Mouse (Mus musculus) kidney, embryonic 15.5 days (tissue): ENCODE measurements around the gene Ufsp1. TPM values are rescaled to one million over a fixed set of nuclear protein-coding genes. Genes with fewer than 3 reads are reported as not detected.
"Not testable (repeated sequence)": the region's sequence is repeated elsewhere in the genome, so short reads cannot be mapped to it uniquely, and the experiment has no call there.

Experiments
- ATAC-seq: fragments of 200-750 bp; cut with Nextera tagmentation; replicated peaks from 2 replicates; pipeline ENCODE4 v1.8.0; 2017; ENCODE audit warnings: moderate TSS enrichment; ENCODE audit not compliant: low FRiP score
- H3K27ac ChIP-seq: fragments of 300-500 bp; sonication (generic); 2 replicates; pipeline ENCODE4 v1.5.1; 2015; ENCODE audit warnings: mild to moderate bottlenecking, inconsistent platforms
- H3K27me3 ChIP-seq: fragments of 300-500 bp; sonication (generic); 2 replicates; pipeline ENCODE4 v1.6.1; 2015; ENCODE audit warnings: inconsistent platforms
- H3K36me3 ChIP-seq: fragments of 300-500 bp; sonication (generic); 2 replicates; pipeline ENCODE4 v1.6.1; 2015; ENCODE audit warnings: inconsistent platforms
- H3K4me1 ChIP-seq: fragments of 300-500 bp; sonication (generic); 2 replicates; pipeline ENCODE4 v1.6.1; 2015; ENCODE audit warnings: inconsistent platforms
- H3K4me2 ChIP-seq: fragments of 300-500 bp; sonication (generic); 2 replicates; pipeline ENCODE4 v1.6.1; 2015; ENCODE audit warnings: moderate library complexity, mild to moderate bottlenecking, inconsistent platforms
- H3K4me3 ChIP-seq: fragments of 300-500 bp; sonication (generic); replicated peaks from 2 replicates; pipeline ENCODE4 v1.5.1; 2015; ENCODE audit warnings: mild to moderate bottlenecking, inconsistent platforms
- H3K9ac ChIP-seq: fragments of 300-500 bp; sonication (generic); 2 replicates; pipeline ENCODE4 v1.6.1; 2015; ENCODE audit warnings: mild to moderate bottlenecking, inconsistent platforms
- H3K9me3 ChIP-seq: fragments of 300-500 bp; sonication (generic); replicated peaks from 2 replicates; pipeline ENCODE4 v1.6.1; 2016; ENCODE audit warnings: inconsistent platforms
- WGBS: fragments of 180-500 bp; shearing (Covaris S2); methylation state at CpG from one replicate; pipeline ENCODE4 v1.1.7; 2015; ENCODE audit warnings: mixed read lengths; 5-methylcytosine and 5-hydroxymethylcytosine counted together
- polyA plus RNA-seq: library from polyadenylated mRNA; unstranded; fragments of >200 nt; fragmentation: Nextera tagmentation; extraction: Ambion mirVana; gene quantifications from 2 replicates; pipeline ENCODE4 v1.2.1, GENCODE M21; 2015

Ufsp1 gene
- polyA plus RNA-seq, result 5.9 and 7.3 TPM in 2 replicates

DNA sequence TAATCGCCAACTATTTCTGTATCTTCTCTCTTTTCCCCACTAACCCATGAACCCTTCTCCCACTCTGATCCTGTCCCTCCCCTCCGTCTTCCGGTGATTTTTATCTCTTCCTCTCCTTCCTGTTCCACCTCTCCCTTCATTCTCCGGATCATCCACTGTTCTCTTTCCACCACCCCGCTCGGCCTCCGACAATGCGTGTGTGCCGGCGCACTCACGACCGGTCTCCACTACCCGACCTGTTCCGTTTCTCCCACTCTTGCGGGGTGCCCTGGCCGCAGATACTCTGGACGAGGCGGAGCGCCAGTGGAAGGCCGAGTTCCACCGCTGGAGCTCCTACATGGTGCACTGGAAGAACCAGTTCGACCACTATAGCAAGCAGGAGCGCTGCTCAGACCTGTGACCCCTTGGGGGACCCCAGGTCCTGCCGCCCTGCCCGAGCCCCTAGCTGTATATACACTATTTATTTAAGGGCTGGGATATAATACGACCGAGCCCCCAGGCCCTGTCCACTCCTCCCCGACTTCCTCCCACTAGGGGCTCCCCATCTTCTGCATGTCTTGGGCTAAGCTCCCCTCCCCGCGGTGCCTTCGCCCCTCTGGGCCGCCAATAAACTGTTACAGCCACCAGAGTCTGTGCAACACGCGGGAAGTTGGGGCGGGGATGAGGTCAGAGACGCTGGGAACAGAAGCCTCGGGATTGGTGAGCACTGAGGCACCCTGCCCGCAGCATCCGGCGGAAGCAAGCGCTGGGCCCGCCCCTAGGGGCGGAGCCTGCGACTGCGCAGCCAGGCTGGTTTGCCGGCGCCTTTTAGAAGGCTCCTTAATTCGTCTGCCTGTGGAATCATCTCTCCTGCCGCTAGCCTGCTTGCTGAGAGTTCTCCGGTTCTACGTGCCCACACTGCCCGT, at the start of gene Ufsp1:
Ufsp1 (plus strand) TSS at position 791 of the 905 bp plus-strand sequence.
- WGBS, result 1% methylated on average over 52 of the region's 52 CpGs
- peak within 1 kb of the TSS; percentile 98 for H3K4me2 ChIP-seq
- no peaks in the 10 kb centered on the region for H3K9me3 ChIP-seq
- peaks cover 36% of the 10 kb centered on the region for H3K27me3 ChIP-seq
- peaks cover 43% of the 10 kb centered on the region for H3K36me3 ChIP-seq
- H3K4me3 ChIP-seq, result peak within 1 kb of the TSS; percentile 61
- peaks cover 43% of the 10 kb centered on the region for H3K4me1 ChIP-seq
- H3K9ac ChIP-seq, result peak within 1 kb of the TSS; percentile 83
- H3K27ac ChIP-seq, result peak within 1 kb of the TSS; percentile 97
- ATAC-seq, result peak; percentile 93

DNA sequence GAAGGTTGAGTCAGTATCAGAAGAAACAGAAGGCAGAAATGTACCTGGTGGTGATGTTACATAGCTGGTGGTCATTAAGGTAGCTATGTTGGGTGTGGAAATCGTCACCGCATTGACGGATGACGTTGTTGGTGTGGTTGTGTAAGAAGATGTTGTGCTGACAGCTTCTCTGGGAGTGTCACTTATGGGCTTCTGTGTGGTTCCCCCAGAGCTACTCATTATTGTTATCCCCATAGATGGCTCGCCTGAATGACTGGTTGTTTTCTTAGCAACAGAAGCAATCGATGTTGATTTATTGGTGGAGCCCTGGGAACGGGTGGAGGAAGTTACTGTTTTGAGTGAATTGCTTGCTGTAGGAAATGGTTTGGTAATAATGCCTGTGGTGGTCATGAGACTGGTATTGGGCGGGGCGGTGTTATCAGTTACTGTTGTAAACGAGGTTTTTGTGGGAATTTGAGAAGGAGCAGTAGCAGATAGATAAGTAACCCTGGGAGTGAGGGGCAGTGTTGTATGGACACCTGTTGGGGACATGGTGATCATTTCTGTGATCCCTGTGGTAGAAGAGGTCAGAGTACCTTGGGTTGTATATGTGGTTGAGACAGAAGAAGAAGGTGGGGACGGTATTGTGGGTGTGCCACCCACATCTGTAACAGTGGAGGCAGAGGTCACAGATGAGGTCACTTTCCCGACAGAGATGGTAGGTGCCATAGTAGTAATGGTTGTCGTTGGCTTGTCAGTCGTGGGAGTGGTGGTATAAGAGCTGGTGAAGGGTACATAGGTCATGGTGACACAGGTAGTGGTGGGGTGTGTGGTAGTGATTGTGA, 30.3 kb upstream of the Ufsp1 start:
- no peak for ATAC-seq
- Histone ChIP-seq H3K9ac (no peak overlapping the region), H3K27ac (no peak overlapping the region), H3K9me3 (no peaks in the 10 kb centered on the region), H3K27me3 (no peaks in the 10 kb centered on the region), H3K4me2 (no peak overlapping the region), H3K4me3 (no peak overlapping the region), H3K4me1 (peaks cover 9% of the 10 kb centered on the region; the same call in 1 of the 2 replicates), H3K36me3 (no peaks in the 10 kb centered on the region)
- 71% methylated on average over 14 of the region's 14 CpGs for WGBS

DNA sequence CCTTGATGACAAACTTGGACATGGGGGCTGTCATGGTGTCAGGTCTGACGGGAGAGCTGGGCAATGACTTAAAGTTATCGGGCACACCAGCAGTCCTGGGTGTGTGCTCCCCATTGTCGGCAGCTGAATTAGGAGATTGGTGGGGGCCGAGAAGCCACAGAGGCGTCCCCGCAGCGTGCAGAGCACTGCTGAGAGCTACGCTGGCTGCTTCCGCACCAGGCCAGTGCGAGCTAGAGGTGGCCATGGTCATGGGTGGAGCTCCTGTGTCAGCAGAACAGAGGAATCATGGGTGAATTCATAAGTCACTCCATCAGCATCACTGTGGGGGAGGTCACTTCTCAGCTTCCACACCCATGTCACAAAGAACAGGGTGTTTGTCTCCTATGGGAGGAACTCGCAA, 29.6 kb upstream of the Ufsp1 start:
- Histone ChIP-seq H3K4me2 (no peak overlapping the region), H3K4me1 (peaks cover 9% of the 10 kb centered on the region; the same call in 1 of the 2 replicates), H3K4me3 (no peak overlapping the region), H3K27me3 (no peaks in the 10 kb centered on the region), H3K9ac (no peak overlapping the region), H3K36me3 (no peaks in the 10 kb centered on the region), H3K9me3 (no peaks in the 10 kb centered on the region), H3K27ac (no peak overlapping the region)
- 85% methylated on average over 11 of the region's 11 CpGs for WGBS
- no peak for ATAC-seq

DNA sequence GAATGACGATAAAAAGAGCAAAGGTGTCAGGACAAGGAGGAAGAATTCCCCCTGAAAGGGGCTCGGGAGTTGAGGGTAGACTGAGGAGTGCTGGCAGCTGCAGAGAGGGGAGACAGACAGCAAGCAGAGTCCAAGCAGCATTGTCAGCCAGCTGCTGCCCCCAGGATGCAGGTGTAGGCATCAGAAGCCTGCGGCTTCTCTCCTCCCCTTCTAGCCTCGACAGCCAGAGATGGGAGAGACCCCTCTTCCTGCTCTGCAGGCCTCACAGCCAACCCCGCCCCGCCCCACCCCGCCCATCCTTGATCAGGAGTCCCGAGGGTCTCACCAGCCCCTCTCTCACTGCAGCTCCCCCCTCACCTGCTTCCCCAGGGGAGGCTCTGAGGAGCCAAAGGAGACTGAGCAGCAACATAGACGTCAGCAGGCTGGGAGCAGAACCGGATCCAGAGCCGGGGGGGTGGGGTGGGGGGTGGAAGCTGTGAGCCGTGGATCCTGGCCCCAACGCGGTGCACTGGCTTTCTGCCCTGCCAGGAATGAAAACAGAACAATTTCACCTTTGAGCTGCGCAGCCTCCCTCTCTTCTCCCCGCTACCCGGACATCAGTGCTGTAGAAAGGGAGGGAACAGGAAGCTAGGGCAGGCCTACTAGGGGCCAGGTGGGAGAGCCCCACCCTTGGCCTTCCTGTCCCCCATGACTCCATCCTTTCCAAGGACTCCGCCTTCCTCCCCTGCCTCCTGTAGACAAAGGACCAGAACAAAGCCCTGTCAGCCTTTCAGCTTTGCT, 26.1 kb upstream of the Ufsp1 start:
- Histone ChIP-seq H3K36me3 (no peaks in the 10 kb centered on the region), H3K4me1 (peaks cover 9% of the 10 kb centered on the region; the same call in 1 of the 2 replicates), H3K27me3 (no peaks in the 10 kb centered on the region), H3K9ac (no peak overlapping the region), H3K27ac (peak overlapping the region; percentile 22; the same call in 1 of the 2 replicates), H3K9me3 (peaks cover 5% of the 10 kb centered on the region; the same call in 1 of the 2 replicates), H3K4me2 (peak overlapping the region; percentile 48), H3K4me3 (0 out of 2 replicates have a peak overlapping the region, but pooled peaks have one; percentile 8)
- ATAC-seq, result no peak
- 20% methylated on average over 16 of the region's 18 CpGs for WGBS

DNA sequence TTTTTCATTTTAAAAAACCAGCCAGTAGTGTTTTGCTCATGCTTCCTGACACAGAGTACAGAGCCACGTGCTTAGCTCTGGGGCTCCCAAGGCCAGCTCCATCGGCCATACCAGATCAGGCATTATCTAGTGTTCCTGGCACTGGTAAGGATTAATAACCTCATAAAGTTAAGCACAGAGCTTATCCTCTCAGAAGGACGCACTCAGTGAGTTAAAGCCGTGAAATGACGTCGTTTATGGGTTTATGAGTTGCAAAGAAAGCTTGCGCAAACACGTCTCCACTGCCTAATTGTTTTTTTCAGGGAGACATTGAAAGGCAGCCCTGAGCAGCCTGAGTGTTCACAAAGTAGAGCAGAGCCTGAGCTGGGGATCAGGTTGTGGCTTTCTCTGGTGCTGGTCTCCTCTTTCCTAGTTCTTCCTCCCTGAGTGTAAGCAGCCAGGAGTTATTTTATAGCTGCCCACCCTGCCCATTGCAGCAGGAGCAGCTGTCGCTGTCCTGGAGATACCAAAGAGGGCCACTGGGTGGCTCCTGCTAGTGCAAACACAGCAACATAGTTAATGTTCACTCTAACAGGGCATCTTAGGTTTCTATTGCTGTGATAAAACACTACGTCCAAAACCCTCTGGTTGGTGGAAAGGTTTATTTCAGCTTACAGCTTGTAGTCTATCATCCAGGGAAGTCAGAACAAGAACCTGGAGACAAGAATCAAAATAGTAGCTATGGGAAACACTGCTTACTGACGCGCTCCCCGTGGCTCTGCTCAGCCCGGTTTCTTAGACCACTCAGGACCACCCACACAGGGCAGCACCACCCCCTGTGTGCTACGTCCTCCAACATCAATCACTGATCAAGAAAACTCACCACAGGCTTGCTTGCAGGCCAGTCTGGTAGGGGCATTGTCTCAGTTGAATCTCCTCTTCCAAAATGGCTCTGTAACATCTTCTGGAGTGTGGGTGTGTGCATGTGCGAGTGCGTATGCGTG, 16.8 kb upstream of the Ufsp1 start:
- WGBS, result 30% methylated on average over 18 of the region's 18 CpGs
- ATAC-seq, result 0 out of 2 replicates have a peak, but pooled peaks have one; percentile 49
- Histone ChIP-seq H3K36me3 (no peaks in the 10 kb centered on the region), H3K4me3 (no peak overlapping the region), H3K27me3 (peaks cover 3% of the 10 kb centered on the region; the same call in 1 of the 2 replicates), H3K4me2 (peak overlapping the region; percentile 22; the same call in 1 of the 2 replicates), H3K9me3 (peaks cover 5% of the 10 kb centered on the region; the same call in 1 of the 2 replicates), H3K4me1 (0 out of 2 replicates have a peak, but pooled peaks cover 2% of the 10 kb centered on the region), H3K27ac (no peak overlapping the region), H3K9ac (no peak overlapping the region)

- H3K9ac ChIP-seq, H3K27ac ChIP-seq, H3K4me2 ChIP-seq, H3K4me3 ChIP-seq, H3K9me3 ChIP-seq, ATAC-seq, H3K36me3 ChIP-seq: not testable (repeated sequence)
- Histone ChIP-seq H3K27me3 (peaks cover 28% of the 10 kb centered on the region), H3K4me1 (peaks cover 28% of the 10 kb centered on the region)
- 82% methylated on average over 4 of the region's 6 CpGs for WGBS
Measured at GRCm38 (mm10) chr5:137284411-137284810, 10.0 kb upstream of the Ufsp1 start.

GRCm38 (mm10) chr5:137285045-137285444, 9.4 kb upstream of the Ufsp1 start:
- WGBS, result 64% methylated on average over 5 of the region's 5 CpGs
- ATAC-seq, result no peak
- peaks cover 33% of the 10 kb centered on the region for H3K4me1 ChIP-seq
- no peaks in the 10 kb centered on the region for H3K9me3 ChIP-seq
- no peak overlapping the region for H3K4me3 ChIP-seq
- H3K36me3 ChIP-seq, result no peaks in the 10 kb centered on the region
- H3K9ac ChIP-seq, result no peak overlapping the region
- peaks cover 34% of the 10 kb centered on the region for H3K27me3 ChIP-seq
- H3K27ac ChIP-seq, result no peak overlapping the region
- no peak overlapping the region for H3K4me2 ChIP-seq

DNA sequence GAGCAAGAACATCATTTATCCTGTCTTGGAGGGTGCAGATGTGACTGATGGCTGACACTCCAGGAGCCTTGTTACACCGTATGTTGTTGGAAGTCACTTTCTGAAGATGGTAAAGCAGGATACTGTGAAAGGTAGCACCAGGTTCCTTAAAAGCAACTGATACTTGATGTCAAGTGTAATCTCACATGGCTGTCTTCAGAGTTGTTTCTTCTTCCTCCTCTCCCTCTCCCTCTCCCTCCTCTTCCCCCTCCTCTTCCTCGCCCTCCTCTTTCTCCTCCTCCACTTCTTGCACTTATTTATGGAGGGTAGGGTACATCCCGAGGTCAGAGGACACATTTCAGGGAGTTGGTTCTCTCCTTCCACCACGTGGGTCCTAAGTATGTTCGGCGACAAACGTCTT, 8.4 kb upstream of the Ufsp1 start:
- H3K36me3 ChIP-seq, result no peaks in the 10 kb centered on the region
- H3K4me1 ChIP-seq, result peaks cover 39% of the 10 kb centered on the region
- H3K4me3 ChIP-seq, result no peak overlapping the region
- peaks cover 43% of the 10 kb centered on the region for H3K27me3 ChIP-seq
- no peak overlapping the region for H3K4me2 ChIP-seq
- no peak overlapping the region for H3K27ac ChIP-seq
- no peak for ATAC-seq
- H3K9me3 ChIP-seq, result no peaks in the 10 kb centered on the region
- 16% methylated on average over 7 of the region's 7 CpGs for WGBS
- no peak overlapping the region for H3K9ac ChIP-seq

GRCm38 (mm10) chr5:137286655-137287031, 7.8 kb upstream of the Ufsp1 start:
- Histone ChIP-seq H3K4me2 (peak overlapping the region; percentile 84), H3K9ac (no peak overlapping the region), H3K9me3 (no peaks in the 10 kb centered on the region), H3K4me1 (peaks cover 39% of the 10 kb centered on the region), H3K4me3 (peak overlapping the region; percentile 45), H3K36me3 (no peaks in the 10 kb centered on the region), H3K27ac (no peak overlapping the region), H3K27me3 (peaks cover 49% of the 10 kb centered on the region)
- ATAC-seq, result peak; percentile 31; the same call in 1 of the 2 replicates
- under 1% methylated on average over 16 of the region's 16 CpGs for WGBS
